9 mouse cellular contexts compared by ENCODE assay signal in genomic region chr7:110930118-110930854, GRCm38 (mm10). TPM values are rescaled to one million over a fixed set of nuclear protein-coding genes. Genes with fewer than 3 reads are reported as not detected.
DNase-seq lines count a peak whose midpoint lies in the region; ATAC-seq and TF ChIP-seq lines count a peak whose summit lies in the region.
"Had no signal": no experiment of that assay in that cellular context is flagged by ENCODE, and none has a peak within 500 bp of the region (broad histone marks: within the 10 kb centered on the region; RNA-seq: fewer than 3 reads in every experiment).

No protein-coding gene starts in this region.

- no peak overlapping the region for H3K27ac ChIP-seq in MEL (ENCODE audit: control insufficient read depth, low read depth, low read length)
- H3K27ac ChIP-seq: embryonic facial prominence, embryonic 15.5 days had no signal

- peaks cover 0 to 8% of the 10 kb centered on the region in 2 experiments; a peak in 2 of 4 replicates for H3K36me3 ChIP-seq in MEL (ENCODE audit: control insufficient read depth in 1 of 2, insufficient read depth in 2 of 2, low read length in 2 of 2)
- H3K36me3 ChIP-seq: embryonic facial prominence, embryonic 15.5 days had no signal

- H3K4me3 ChIP-seq in MEL (ENCODE audit: control insufficient read depth in 1 of 2, insufficient read depth in 1 of 2, low read depth in 2 of 2, low read length in 2 of 2) = no peak overlapping the region
- H3K4me3 ChIP-seq: embryonic facial prominence, embryonic 15.5 days had no signal

- ATAC-seq in neutrophil, adult 5-6 weeks (ENCODE audit: extremely low read depth, insufficient number of reproducible peaks, low FRiP score, poor library complexity, severe bottlenecking) = peak; percentile 92

- peak; percentile 65 to 93 (median 75) for TF ChIP-seq CTCF in MEL (IDR thresholded peaks at IDR 0.05 in 2 of 3, conservative IDR thresholded peaks at IDR 0.05 in 1 of 3; ENCODE audit: control insufficient read depth in 1 of 3, insufficient read depth in 1 of 3, low read depth in 2 of 3, low read length in 3 of 3, poor library complexity in 1 of 3, severe bottlenecking in 1 of 3)

- no peaks in the 10 kb centered on the region for H3K27me3 ChIP-seq in MEL (ENCODE audit: control insufficient read depth in 1 of 2, insufficient read depth in 2 of 2, low read length in 2 of 2)
- H3K27me3 ChIP-seq: embryonic facial prominence, embryonic 15.5 days had no signal

- TF ChIP-seq POLR2A in MEL (IDR thresholded peaks at IDR 0.05; ENCODE audit: control insufficient read depth in 1 of 2, insufficient read depth in 1 of 2, low read depth in 1 of 2, low read length in 2 of 2, poor library complexity in 1 of 2) = no peak

- TF ChIP-seq EP300 in MEL (IDR thresholded peaks at IDR 0.05; ENCODE audit: low read depth in 1 of 2, low read length in 2 of 2) = no peak

- peaks cover 0 to 8% of the 10 kb centered on the region in 2 experiments; a peak in 2 of 4 replicates for H3K4me1 ChIP-seq in MEL (ENCODE audit: control insufficient read depth in 1 of 2, insufficient read depth in 2 of 2, low read length in 2 of 2)
- H3K4me1 ChIP-seq: embryonic facial prominence, embryonic 15.5 days had no signal

- peak; percentile 94 for TF ChIP-seq RAD21 in MEL (IDR thresholded peaks at IDR 0.05; ENCODE audit: low read depth, low read length)

- DNase-seq in kidney, adult 18-20 months = peak; percentile 37
- DNase-seq in kidney, adult 11 months = no peak
- peak; percentile 78 for DNase-seq in MEL (ENCODE audit: low read depth, low spot score)
- peak; percentile 76 for DNase-seq in embryo, embryonic 11 days
- DNase-seq in induced T-regulatory cell, adult 2 months (ENCODE audit: low read depth) = peak; percentile 53
- peak; percentile 13 to 28 for DNase-seq in left cerebral cortex, postnatal 36 days (ENCODE audit: low spot score in 2 of 2)
- no peak for DNase-seq in ovary, adult 18-20 months (ENCODE audit: low spot score)

- peak overlapping the region; percentile 42 for H3K9ac ChIP-seq in MEL (ENCODE audit: control insufficient read depth, low read depth, low read length, poor library complexity, severe bottlenecking)
- H3K9ac ChIP-seq: embryonic facial prominence, embryonic 15.5 days had no signal

- no peaks in the 10 kb centered on the region for H3K9me3 ChIP-seq in MEL (replicated peaks; ENCODE audit: insufficient read depth, low read length)
- H3K9me3 ChIP-seq: embryonic facial prominence, embryonic 15.5 days had no signal

- intact Hi-C loops in left cerebral cortex, postnatal 36 days (cut with DNase I) = loop anchor here (2.0 kb wide), 1 partner anchor 111 kb away; no protein-coding TSS in a partner anchor

- no peaks in the 10 kb centered on the region for H3K79me2 ChIP-seq in MEL (ENCODE audit: control insufficient read depth, insufficient read depth, low read length, poor library complexity)

TF ChIP-seq in MEL, 35 proteins besides CTCF, POLR2A, EP300 and RAD21:
- TF ChIP-seq SMC3 (IDR thresholded peaks at IDR 0.05; ENCODE audit: low read depth, low read length) (peak; percentile 96), NRF1 (IDR thresholded peaks at IDR 0.05; ENCODE audit: insufficient read depth, low read depth, low read length, poor library complexity, severe bottlenecking) (no peak), SIN3A (IDR thresholded peaks at IDR 0.05; ENCODE audit: low read length) (0 out of 2 replicates have a peak, but pooled peaks have one; percentile 38), MYC (IDR thresholded peaks at IDR 0.05; ENCODE audit: low read depth, low read length) (no peak), CHD2 (IDR thresholded peaks at IDR 0.05; ENCODE audit: low read length) (no peak), GATA1 (IDR thresholded peaks at IDR 0.05; ENCODE audit: low read depth, low read length) (0 out of 2 replicates have a peak, but pooled peaks have one; percentile 28), TBP (IDR thresholded peaks at IDR 0.05; ENCODE audit: low read depth, low read length) (no peak), MAFK (IDR thresholded peaks at IDR 0.05; ENCODE audit: borderline replicate concordance, low read depth, low read length) (no peak), USF2 (IDR thresholded peaks at IDR 0.05; ENCODE audit: borderline replicate concordance in 1 of 2, insufficient read depth in 1 of 2, low read depth in 1 of 2, low read length in 2 of 2) (no peak), HCFC1 (IDR thresholded peaks at IDR 0.05; ENCODE audit: low read depth, low read length) (no peak), MXI1 (IDR thresholded peaks at IDR 0.05; ENCODE audit: low read depth, low read length) (no peak), E2F4 (IDR thresholded peaks at IDR 0.05; ENCODE audit: borderline replicate concordance, low read depth, low read length) (no peak), MAX (IDR thresholded peaks at IDR 0.05; ENCODE audit: low read length) (no peak), CHD1 (IDR thresholded peaks at IDR 0.05; ENCODE audit: low read depth, low read length) (no peak), UBTF (IDR thresholded peaks at IDR 0.05; ENCODE audit: borderline replicate concordance, insufficient read depth, low read depth, low read length) (no peak), NELFE (IDR thresholded peaks at IDR 0.05; ENCODE audit: low read depth, low read length) (no peak), MAZ (IDR thresholded peaks at IDR 0.05; ENCODE audit: low read depth, low read length) (peak; percentile 51; the same call in 1 of the 2 replicates), POLR2AphosphoS5 (IDR thresholded peaks at IDR 0.05; ENCODE audit: borderline replicate concordance, low read depth, low read length) (no peak), ZC3H11A (IDR thresholded peaks at IDR 0.05; ENCODE audit: low read depth, low read length) (peak; percentile 97), TCF12 (IDR thresholded peaks at IDR 0.05; ENCODE audit: low read depth, low read length) (no peak), POLR2AphosphoS2 (IDR thresholded peaks at IDR 0.05; ENCODE audit: low read length) (no peak), ZKSCAN1 (IDR thresholded peaks at IDR 0.05; ENCODE audit: low read depth, low read length) (no peak)

RNA-seq across cellular contexts. Expression of gene Mrvi1, which starts 52.0 kb away (rescaled TPM):
- 0.19 and 0.20 TPM in 2 replicates for total RNA-seq in MEL (2012; rRNA removed)
- under 1 TPM in 1 of 2 experiments, not detected in 1; 0.92 TPM for polyA plus RNA-seq in MEL (2012; ENCODE audit: insufficient read depth in 1 of 2, insufficient read length in 2 of 2, low read depth in 1 of 2, low replicate concordance in 2 of 2, missing spikeins in 1 of 2)
- 1 to 10 TPM; 2.7 to 3.2 TPM for total RNA-seq in left cerebral cortex, postnatal 36 days (2021)
- 2.1 and 3.5 TPM in 2 replicates for total RNA-seq in neutrophil, adult 5-6 weeks (2017)

Comparison
In these comparisons a context has a peak if more than half of its experiments do, and no peak if none do; other contexts are left out.
1. DNase-seq: peak in kidney, adult 18-20 months (single experiment), MEL (single experiment), embryo, embryonic 11 days (single experiment), induced T-regulatory cell, adult 2 months (single experiment) and left cerebral cortex, postnatal 36 days (2 of 2); none in kidney, adult 11 months (single experiment) and ovary, adult 18-20 months (single experiment).